Mouse (Mus musculus) kidney, embryonic 15.5 days (tissue): ENCODE measurements around the gene Olfr654. TPM values are rescaled to one million over a fixed set of nuclear protein-coding genes. Genes with fewer than 3 reads are reported as not detected.

Experiments used
- ATAC-seq: fragments of 200-750 bp; cut with Nextera tagmentation; replicated peaks from 2 replicates; pipeline ENCODE4 v1.8.0; 2017; ENCODE audit warnings: moderate TSS enrichment; ENCODE audit not compliant: low FRiP score
- H3K27ac ChIP-seq: fragments of 300-500 bp; sonication (generic); 2 replicates; pipeline ENCODE4 v1.5.1; 2015; ENCODE audit warnings: mild to moderate bottlenecking, inconsistent platforms
- H3K27me3 ChIP-seq: fragments of 300-500 bp; sonication (generic); 2 replicates; pipeline ENCODE4 v1.6.1; 2015; ENCODE audit warnings: inconsistent platforms
- H3K36me3 ChIP-seq: fragments of 300-500 bp; sonication (generic); 2 replicates; pipeline ENCODE4 v1.6.1; 2015; ENCODE audit warnings: inconsistent platforms
- H3K4me1 ChIP-seq: fragments of 300-500 bp; sonication (generic); 2 replicates; pipeline ENCODE4 v1.6.1; 2015; ENCODE audit warnings: inconsistent platforms
- H3K4me2 ChIP-seq: fragments of 300-500 bp; sonication (generic); 2 replicates; pipeline ENCODE4 v1.6.1; 2015; ENCODE audit warnings: moderate library complexity, mild to moderate bottlenecking, inconsistent platforms
- H3K4me3 ChIP-seq: fragments of 300-500 bp; sonication (generic); replicated peaks from 2 replicates; pipeline ENCODE4 v1.5.1; 2015; ENCODE audit warnings: mild to moderate bottlenecking, inconsistent platforms
- H3K9ac ChIP-seq: fragments of 300-500 bp; sonication (generic); 2 replicates; pipeline ENCODE4 v1.6.1; 2015; ENCODE audit warnings: mild to moderate bottlenecking, inconsistent platforms
- H3K9me3 ChIP-seq: fragments of 300-500 bp; sonication (generic); replicated peaks from 2 replicates; pipeline ENCODE4 v1.6.1; 2016; ENCODE audit warnings: inconsistent platforms
- WGBS: fragments of 180-500 bp; shearing (Covaris S2); methylation state at CpG from one replicate; pipeline ENCODE4 v1.1.7; 2015; ENCODE audit warnings: mixed read lengths; 5-methylcytosine and 5-hydroxymethylcytosine counted together
- polyA plus RNA-seq: library from polyadenylated mRNA; unstranded; fragments of >200 nt; fragmentation: Nextera tagmentation; extraction: Ambion mirVana; gene quantifications from 2 replicates; pipeline ENCODE4 v1.2.1, GENCODE M21; 2015

The Olfr654 gene
- not detected in 2 replicates for polyA plus RNA-seq

- H3K9ac ChIP-seq: no peak within 1 kb of the TSS
- H3K4me3 ChIP-seq: no peak within 1 kb of the TSS
- H3K4me1 ChIP-seq: no peaks in the 10 kb centered on the region
- H3K36me3 ChIP-seq: no peaks in the 10 kb centered on the region
- no peak for ATAC-seq
- H3K9me3 ChIP-seq: no peaks in the 10 kb centered on the region
- no peak within 1 kb of the TSS for H3K4me2 ChIP-seq
- WGBS: 89% methylated on average over 4 of the region's 4 CpGs
- no peaks in the 10 kb centered on the region for H3K27me3 ChIP-seq
- no peak within 1 kb of the TSS for H3K27ac ChIP-seq
Measured at GRCm38 (mm10) chr7:104586725-104587124, at the start of gene Olfr654. Gene Olfr654 (plus strand): TSS chr7:104587025.

GRCm38 (mm10) chr7:104549833-104550232 is 37.0 kb upstream of the Olfr654 start, which contains the start of gene Olfr651:
Gene Olfr651 (plus strand): TSS chr7:104550133.
- Histone ChIP-seq H3K4me1 (no peaks in the 10 kb centered on the region), H3K27me3 (no peaks in the 10 kb centered on the region), H3K36me3 (no peaks in the 10 kb centered on the region), H3K9me3 (no peaks in the 10 kb centered on the region), H3K4me2 (no peak within 1 kb of the TSS), H3K9ac (no peak within 1 kb of the TSS), H3K4me3 (no peak within 1 kb of the TSS), H3K27ac (no peak within 1 kb of the TSS)
- WGBS: 74% methylated on average over 5 of the region's 5 CpGs
- no peak for ATAC-seq

GRCm38 (mm10) chr7:104552700-104553099 is 34.1 kb upstream of the Olfr654 start:
- Histone ChIP-seq H3K9me3 (no peaks in the 10 kb centered on the region), H3K4me3 (no peak overlapping the region), H3K9ac (no peak overlapping the region), H3K4me1 (no peaks in the 10 kb centered on the region), H3K4me2 (no peak overlapping the region), H3K27ac (no peak overlapping the region), H3K27me3 (no peaks in the 10 kb centered on the region), H3K36me3 (no peaks in the 10 kb centered on the region)
- WGBS: 69% methylated on average over 1 of the region's 1 CpGs
- ATAC-seq: no peak

- Histone ChIP-seq H3K4me1 (no peaks in the 10 kb centered on the region), H3K27ac (no peak within 1 kb of the TSS), H3K4me2 (no peak within 1 kb of the TSS), H3K36me3 (no peaks in the 10 kb centered on the region), H3K4me3 (no peak within 1 kb of the TSS), H3K9ac (no peak within 1 kb of the TSS), H3K27me3 (no peaks in the 10 kb centered on the region), H3K9me3 (no peaks in the 10 kb centered on the region)
- no peak for ATAC-seq
Measured at GRCm38 (mm10) chr7:104560601-104561000, 26.2 kb upstream of the Olfr654 start, which contains the start of gene Olfr652. Gene Olfr652 (plus strand): TSS chr7:104560901.

GRCm38 (mm10) chr7:104577014-104577413 is 9.8 kb upstream of the Olfr654 start, which contains the start of gene Olfr653:
Gene Olfr653 (plus strand): TSS chr7:104577314.
- Histone ChIP-seq H3K4me1 (no peaks in the 10 kb centered on the region), H3K27ac (no peak within 1 kb of the TSS), H3K27me3 (no peaks in the 10 kb centered on the region), H3K4me2 (no peak within 1 kb of the TSS), H3K9me3 (no peaks in the 10 kb centered on the region), H3K4me3 (no peak within 1 kb of the TSS), H3K9ac (no peak within 1 kb of the TSS), H3K36me3 (no peaks in the 10 kb centered on the region)
- 74% methylated on average over 2 of the region's 2 CpGs for WGBS
- no peak for ATAC-seq

GRCm38 (mm10) chr7:104580846-104581245 is 6.0 kb upstream of the Olfr654 start:
- 90% methylated on average over 4 of the region's 4 CpGs for WGBS
- Histone ChIP-seq H3K4me1 (no peaks in the 10 kb centered on the region), H3K27me3 (no peaks in the 10 kb centered on the region), H3K4me2 (no peak overlapping the region), H3K9me3 (no peaks in the 10 kb centered on the region), H3K36me3 (no peaks in the 10 kb centered on the region), H3K4me3 (no peak overlapping the region), H3K27ac (no peak overlapping the region), H3K9ac (no peak overlapping the region)
- no peak for ATAC-seq

- H3K9ac ChIP-seq: no peak overlapping the region
- no peaks in the 10 kb centered on the region for H3K27me3 ChIP-seq
- no peak overlapping the region for H3K4me3 ChIP-seq
- H3K4me2 ChIP-seq: no peak overlapping the region
- H3K27ac ChIP-seq: no peak overlapping the region
- no peak for ATAC-seq
- H3K9me3 ChIP-seq: no peaks in the 10 kb centered on the region
- WGBS: 85% methylated on average over 4 of the region's 4 CpGs
- no peaks in the 10 kb centered on the region for H3K36me3 ChIP-seq
- no peaks in the 10 kb centered on the region for H3K4me1 ChIP-seq
Measured at GRCm38 (mm10) chr7:104581429-104581828, 5.4 kb upstream of the Olfr654 start.

GRCm38 (mm10) chr7:104588274-104588673 is 1.4 kb downstream of the Olfr654 start:
- ATAC-seq: no peak
- no peaks in the 10 kb centered on the region for H3K36me3 ChIP-seq
- H3K9me3 ChIP-seq: no peaks in the 10 kb centered on the region
- H3K27ac ChIP-seq: no peak overlapping the region
- no peak overlapping the region for H3K4me2 ChIP-seq
- no peak overlapping the region for H3K9ac ChIP-seq
- H3K4me1 ChIP-seq: no peaks in the 10 kb centered on the region
- no peak overlapping the region for H3K4me3 ChIP-seq
- no peaks in the 10 kb centered on the region for H3K27me3 ChIP-seq
- WGBS: 83% methylated on average over 5 of the region's 5 CpGs

GRCm38 (mm10) chr7:104601679-104602078 is 14.9 kb downstream of the Olfr654 start, which contains the start of gene Olfr655:
Gene Olfr655 (minus strand): TSS chr7:104601779.
- Histone ChIP-seq H3K4me1 (no peaks in the 10 kb centered on the region), H3K4me3 (no peak within 1 kb of the TSS), H3K27ac (no peak within 1 kb of the TSS), H3K9ac (no peak within 1 kb of the TSS), H3K4me2 (no peak within 1 kb of the TSS), H3K27me3 (no peaks in the 10 kb centered on the region), H3K36me3 (no peaks in the 10 kb centered on the region), H3K9me3 (no peaks in the 10 kb centered on the region)
- WGBS: 81% methylated on average over 2 of the region's 2 CpGs
- no peak for ATAC-seq

GRCm38 (mm10) chr7:104603173-104603572 is 16.3 kb downstream of the Olfr654 start:
- H3K27ac ChIP-seq: no peak overlapping the region
- ATAC-seq: no peak

GRCm38 (mm10) chr7:104604727-104605126 is 17.9 kb downstream of the Olfr654 start:
- Histone ChIP-seq H3K4me2 (no peak overlapping the region), H3K27ac (no peak overlapping the region), H3K9me3 (no peaks in the 10 kb centered on the region), H3K27me3 (no peaks in the 10 kb centered on the region), H3K4me1 (no peaks in the 10 kb centered on the region), H3K36me3 (no peaks in the 10 kb centered on the region), H3K9ac (no peak overlapping the region), H3K4me3 (no peak overlapping the region)
- no peak for ATAC-seq

More at GRCm38 (mm10) chr7:104603173-104603572, 16.3 kb downstream of the Olfr654 start:
- Histone ChIP-seq H3K4me1 (no peaks in the 10 kb centered on the region), H3K9me3 (no peaks in the 10 kb centered on the region), H3K36me3 (no peaks in the 10 kb centered on the region), H3K27me3 (no peaks in the 10 kb centered on the region), H3K4me2 (no peak overlapping the region), H3K4me3 (no peak overlapping the region), H3K9ac (no peak overlapping the region)
- 6% methylated on average over 3 of the region's 3 CpGs for WGBS

GRCm38 (mm10) chr7:104613655-104614054 is 26.8 kb downstream of the Olfr654 start, which contains the start of gene Olfr656:
Gene Olfr656 (plus strand): TSS chr7:104613955.
- H3K36me3 ChIP-seq: no peaks in the 10 kb centered on the region
- no peak for ATAC-seq
- WGBS: 74% methylated on average over 4 of the region's 4 CpGs
- H3K27me3 ChIP-seq: no peaks in the 10 kb centered on the region
- no peak within 1 kb of the TSS for H3K4me3 ChIP-seq
- H3K9me3 ChIP-seq: no peaks in the 10 kb centered on the region
- H3K4me2 ChIP-seq: no peak within 1 kb of the TSS
- H3K4me1 ChIP-seq: no peaks in the 10 kb centered on the region
- no peak within 1 kb of the TSS for H3K27ac ChIP-seq
- H3K9ac ChIP-seq: no peak within 1 kb of the TSS

GRCm38 (mm10) chr7:104624494-104624893 is 37.7 kb downstream of the Olfr654 start, which contains the start of gene Olfr657:
Gene Olfr657 (plus strand): TSS chr7:104624794.
- no peak within 1 kb of the TSS for H3K4me3 ChIP-seq
- no peaks in the 10 kb centered on the region for H3K27me3 ChIP-seq
- ATAC-seq: no peak
- H3K27ac ChIP-seq: no peak within 1 kb of the TSS
- H3K36me3 ChIP-seq: no peaks in the 10 kb centered on the region
- H3K4me2 ChIP-seq: no peak within 1 kb of the TSS
- H3K4me1 ChIP-seq: no peaks in the 10 kb centered on the region
- H3K9me3 ChIP-seq: no peaks in the 10 kb centered on the region
- no peak within 1 kb of the TSS for H3K9ac ChIP-seq
